Mouse (Mus musculus) G1E (cell line): ENCODE measurements around the gene Eif4b. TPM values are rescaled to one million over a fixed set of nuclear protein-coding genes. Genes with fewer than 3 reads are reported as not detected.

Experiments used
- ATAC-seq: 2 replicates; pipeline ENCODE4 v1.8.0; 2016; ENCODE audit warnings: mild to moderate bottlenecking; ENCODE audit not compliant: insufficient number of reproducible peaks, poor library complexity, low FRiP score, severe bottlenecking; ENCODE audit errors: extremely low read depth
- DNase-seq: peaks from one replicate; pipeline ENCODE4 v3.0.0; 2012; ENCODE audit warnings: low spot score
- H3K27me3 ChIP-seq: 2 replicates; pipeline ENCODE4 v1.6.1; 2012; ENCODE audit warnings: mild to moderate bottlenecking, low read length, inconsistent platforms; ENCODE audit not compliant: insufficient read depth
- H3K36me3 ChIP-seq: replicated peaks from 2 replicates; pipeline ENCODE3; 2012; ENCODE audit warnings: mild to moderate bottlenecking, inconsistent platforms
- H3K4me1 ChIP-seq: 2 replicates; pipeline ENCODE4 v1.6.1; 2012; ENCODE audit warnings: low read depth, low read length, inconsistent platforms, mixed read lengths; ENCODE audit not compliant: insufficient read depth
- H3K4me3 ChIP-seq: 2 replicates; pipeline ENCODE4 v1.5.1; 2012; ENCODE audit warnings: low read depth, mild to moderate bottlenecking, inconsistent platforms, low read length, moderate library complexity, mixed read lengths
- H3K9me3 ChIP-seq: replicated peaks from 2 replicates; pipeline ENCODE4 v1.6.1; 2012; ENCODE audit warnings: inconsistent platforms
- CTCF ChIP-seq: IDR thresholded peaks from 2 replicates; pipeline ENCODE4 v1.5.1; 2012; ENCODE audit warnings: low read depth, low read length, inconsistent platforms, mixed read lengths
- GATA1 ChIP-seq: IDR thresholded peaks from 2 replicates; pipeline ENCODE4 v1.6.1; 2012; ENCODE audit warnings: borderline replicate concordance, low read length, inconsistent platforms, mixed read lengths
- GATA2 ChIP-seq: IDR thresholded peaks from 2 replicates; pipeline ENCODE4 v1.6.1; 2012; ENCODE audit warnings: low read depth, low read length, inconsistent platforms, borderline replicate concordance
- POLR2AphosphoS5 ChIP-seq: IDR thresholded peaks from 2 replicates; pipeline ENCODE4 v1.6.1; 2012; ENCODE audit warnings: low read depth, low read length, inconsistent platforms; ENCODE audit not compliant: insufficient replicate concordance
- TAL1 ChIP-seq: conservative IDR thresholded peaks from 2 replicates; pipeline ENCODE4 v1.6.1; 2012; ENCODE audit warnings: low read depth, low read length, inconsistent platforms, mixed read lengths
- polyA plus RNA-seq: library from polyadenylated mRNA; stranded (reverse); fragments of >175 nt; gene quantifications from 2 replicates; pipeline ENCODE4 v1.2.3, GENCODE M21; 2012
- total RNA-seq, 2 experiments: library from RNA; stranded (forward) in 1 of 2; stranded (reverse) in 1 of 2; fragments of 200-1000 nt in 1 of 2; fragments of >200 nt in 1 of 2; fragmentation: Nextera tagmentation in 1 of 2; gene quantifications; 2 replicates each; pipeline ENCODE4 v1.2.3; 2014 to 2017

Gene Eif4b
- total and polyA plus RNA-seq, 3 experiments: 223 to 439 (median 435) TPM

- 0 out of 2 replicates have a peak, but pooled peaks cover 2% of the 10 kb centered on the region for H3K27me3 ChIP-seq
- ATAC-seq (no peak), DNase-seq (no peak)
- H3K4me1 ChIP-seq: no peaks in the 10 kb centered on the region
- no peaks in the 10 kb centered on the region for H3K36me3 ChIP-seq
- no peak overlapping the region for H3K4me3 ChIP-seq
- no peaks in the 10 kb centered on the region for H3K9me3 ChIP-seq
- TF ChIP-seq POLR2AphosphoS5 (no peak), GATA2 (no peak), CTCF (no peak), TAL1 (no peak), GATA1 (no peak)
Observed at GRCm38 (mm10) chr15:102034121-102035053, 39.2 kb upstream of the Eif4b start.

- ATAC-seq (no peak), DNase-seq (no peak)
- no peaks in the 10 kb centered on the region for H3K9me3 ChIP-seq
- H3K4me3 ChIP-seq: no peak overlapping the region
- H3K36me3 ChIP-seq: no peaks in the 10 kb centered on the region
- H3K4me1 ChIP-seq: no peaks in the 10 kb centered on the region
- H3K27me3 ChIP-seq: peaks cover 8% of the 10 kb centered on the region
- TF ChIP-seq GATA2 (no peak), TAL1 (no peak), CTCF (no peak), GATA1 (no peak), POLR2AphosphoS5 (no peak)
Observed at GRCm38 (mm10) chr15:102040277-102040676, 33.3 kb upstream of the Eif4b start.

- Histone ChIP-seq H3K4me1 (no peaks in the 10 kb centered on the region), H3K36me3 (no peaks in the 10 kb centered on the region), H3K4me3 (no peak overlapping the region), H3K9me3 (no peaks in the 10 kb centered on the region), H3K27me3 (peaks cover 10% of the 10 kb centered on the region)
- TF ChIP-seq TAL1 (no peak), GATA1 (no peak), GATA2 (no peak), POLR2AphosphoS5 (no peak), CTCF (no peak)
- DNase-seq: no peak
- no peak for ATAC-seq
Observed at GRCm38 (mm10) chr15:102041951-102042350, 31.6 kb upstream of the Eif4b start.

GRCm38 (mm10) chr15:102044745-102045144, 28.8 kb upstream of the Eif4b start:
- no peaks in the 10 kb centered on the region for H3K36me3 ChIP-seq
- TF ChIP-seq GATA1 (no peak), GATA2 (no peak), POLR2AphosphoS5 (no peak), CTCF (no peak), TAL1 (no peak)
- no peak overlapping the region for H3K4me3 ChIP-seq
- H3K4me1 ChIP-seq: no peaks in the 10 kb centered on the region
- ATAC-seq (no peak), DNase-seq (no peak)
- H3K27me3 ChIP-seq: peaks cover 10% of the 10 kb centered on the region
- no peaks in the 10 kb centered on the region for H3K9me3 ChIP-seq

GRCm38 (mm10) chr15:102045691-102046090, 27.9 kb upstream of the Eif4b start:
- TF ChIP-seq GATA2 (no peak), TAL1 (no peak), POLR2AphosphoS5 (no peak), CTCF (no peak), GATA1 (no peak)
- DNase-seq: no peak

GRCm38 (mm10) chr15:102048006-102048405, 25.6 kb upstream of the Eif4b start:
- no peak overlapping the region for H3K4me3 ChIP-seq
- ATAC-seq (no peak), DNase-seq (no peak)
- no peaks in the 10 kb centered on the region for H3K36me3 ChIP-seq
- H3K9me3 ChIP-seq: no peaks in the 10 kb centered on the region
- no peak for TF ChIP-seq TAL1
- H3K27me3 ChIP-seq: peaks cover 15% of the 10 kb centered on the region
- peaks cover 3% of the 10 kb centered on the region for H3K4me1 ChIP-seq

More at GRCm38 (mm10) chr15:102045691-102046090, 27.9 kb upstream of the Eif4b start:
- H3K9me3 ChIP-seq: no peaks in the 10 kb centered on the region
- peaks cover 10% of the 10 kb centered on the region for H3K27me3 ChIP-seq
- no peak for ATAC-seq
- H3K4me1 ChIP-seq: no peaks in the 10 kb centered on the region
- H3K36me3 ChIP-seq: no peaks in the 10 kb centered on the region
- H3K4me3 ChIP-seq: no peak overlapping the region
